Mouse (Mus musculus) right cerebral cortex, adult 2 months (tissue): ENCODE data around the gene Mcee.

Source experiments
- DNase-seq, 2 experiments: peaks; one replicate each; pipeline ENCODE4 v3.0.0; 2021 to 2022; ENCODE audit warnings: low spot score in 2 of 2

Gene Mcee

GRCm38 (mm10) chr7:64392122-64392818 is at the start of gene Mcee, which contains the start of gene Mphosph10:
TSS of gene Mcee (plus strand) at chr7:64392607.
TSS of gene Mphosph10 (minus strand) at chr7:64392268.
- peak; percentile 90 to 93 for DNase-seq

- DNase-seq = no peak
Measured at GRCm38 (mm10) chr7:64347813-64348212, 44.6 kb upstream of the Mcee start.

- DNase-seq = peak; percentile 54 to 73
Measured at GRCm38 (mm10) chr7:64349147-64349861, 43.1 kb upstream of the Mcee start.

GRCm38 (mm10) chr7:64351087-64351486 is 41.3 kb upstream of the Mcee start:
- peak; percentile 63 to 73 for DNase-seq

- DNase-seq = no peak
Measured at GRCm38 (mm10) chr7:64354206-64354605, 38.2 kb upstream of the Mcee start.

DNA sequence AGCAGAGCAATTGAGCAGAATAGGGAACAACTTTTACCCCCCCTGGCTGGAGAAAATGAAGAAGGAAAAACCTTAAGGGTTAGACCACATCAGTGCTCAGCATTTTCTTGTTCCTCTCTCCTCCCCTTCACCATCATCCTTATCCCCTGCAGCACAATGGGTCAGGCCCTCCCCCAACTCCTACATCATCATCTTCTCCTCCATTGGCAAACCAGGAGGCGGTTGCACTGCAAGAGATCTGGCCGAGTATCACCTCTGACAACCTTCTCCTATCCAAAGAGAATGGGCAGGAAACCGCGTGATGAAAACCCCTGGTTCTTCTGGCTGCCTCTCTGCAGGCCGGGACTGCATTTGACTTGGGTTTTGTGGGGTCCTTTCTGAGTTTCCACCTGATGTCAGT is 35.7 kb upstream of the Mcee start:
- no peak for DNase-seq

GRCm38 (mm10) chr7:64357405-64357804 is 35.0 kb upstream of the Mcee start:
- peak; percentile 37 to 54 for DNase-seq

GRCm38 (mm10) chr7:64358666-64359065 is 33.7 kb upstream of the Mcee start:
- DNase-seq = no peak

DNA sequence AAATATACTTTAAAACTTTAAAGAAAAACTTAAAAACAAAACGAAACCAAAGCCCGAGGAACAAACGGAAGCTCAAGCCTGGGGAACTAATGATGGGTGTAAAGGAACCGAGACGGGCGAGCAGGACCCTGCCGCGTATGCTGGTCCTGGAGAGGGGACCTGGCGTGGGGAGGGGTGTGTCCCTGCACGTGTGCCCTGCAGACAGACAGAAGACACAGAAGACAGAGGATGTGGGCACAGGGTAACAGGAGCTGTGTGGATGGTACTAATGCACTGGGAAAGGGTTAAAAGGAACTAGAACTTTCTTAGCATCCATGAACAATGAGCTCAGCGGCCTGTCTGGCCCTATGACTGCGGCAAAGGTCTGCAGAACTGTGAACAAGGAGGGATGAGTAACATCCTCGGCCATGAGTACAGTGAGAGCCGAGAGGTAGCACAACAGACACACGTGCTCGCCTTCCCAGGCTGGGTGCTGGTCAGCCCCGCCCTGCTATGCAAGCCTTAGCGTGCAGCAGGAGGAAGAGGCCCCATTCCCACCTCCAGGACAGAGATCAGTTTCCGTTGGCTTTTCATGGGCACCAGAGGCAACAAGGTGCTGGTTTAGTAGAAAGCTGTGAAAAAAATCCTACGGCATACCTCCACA is 32.3 kb upstream of the Mcee start:
- DNase-seq = no peak

- peak in 1 of 2 experiments; percentile 41 for DNase-seq
Measured at GRCm38 (mm10) chr7:64360586-64360945, 31.8 kb upstream of the Mcee start.

- DNase-seq = no peak
Measured at GRCm38 (mm10) chr7:64365863-64366262, 26.5 kb upstream of the Mcee start.

- no peak for DNase-seq
Measured at GRCm38 (mm10) chr7:64369841-64370240, 22.6 kb upstream of the Mcee start.

- no peak for DNase-seq
Measured at GRCm38 (mm10) chr7:64371940-64372878, 20.2 kb upstream of the Mcee start.

DNA sequence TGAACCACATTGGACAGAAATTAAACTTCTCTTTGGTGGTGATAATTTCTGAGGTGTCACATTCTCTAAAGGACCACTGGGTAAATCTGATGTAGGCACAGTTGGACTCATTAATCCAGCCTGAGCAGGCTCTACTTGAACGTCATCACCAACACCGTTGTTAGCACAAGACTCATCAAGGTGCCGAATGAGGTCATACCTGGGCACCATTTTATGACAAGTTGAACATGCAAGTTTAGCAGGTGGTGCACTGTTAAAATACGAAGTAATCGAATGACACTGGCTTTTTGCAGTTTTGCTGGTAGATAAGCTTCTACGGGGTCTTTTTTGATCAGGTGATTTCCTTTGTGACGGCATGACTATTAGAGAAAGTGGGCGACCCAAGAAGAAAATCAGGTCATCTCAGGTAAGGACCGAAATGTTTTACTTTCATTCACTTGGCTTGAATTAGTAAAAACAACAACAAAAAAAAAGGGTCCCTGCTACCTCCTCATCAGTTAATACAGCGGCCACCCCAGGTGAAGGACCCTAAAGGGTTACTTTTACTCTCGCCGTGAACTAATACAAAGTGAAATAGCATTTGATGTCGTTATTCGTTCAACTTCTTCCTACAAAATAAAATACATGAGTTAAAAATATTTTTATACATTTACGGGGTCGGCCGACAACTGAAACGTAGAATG is 19.1 kb upstream of the Mcee start:
- DNase-seq = no peak

DNA sequence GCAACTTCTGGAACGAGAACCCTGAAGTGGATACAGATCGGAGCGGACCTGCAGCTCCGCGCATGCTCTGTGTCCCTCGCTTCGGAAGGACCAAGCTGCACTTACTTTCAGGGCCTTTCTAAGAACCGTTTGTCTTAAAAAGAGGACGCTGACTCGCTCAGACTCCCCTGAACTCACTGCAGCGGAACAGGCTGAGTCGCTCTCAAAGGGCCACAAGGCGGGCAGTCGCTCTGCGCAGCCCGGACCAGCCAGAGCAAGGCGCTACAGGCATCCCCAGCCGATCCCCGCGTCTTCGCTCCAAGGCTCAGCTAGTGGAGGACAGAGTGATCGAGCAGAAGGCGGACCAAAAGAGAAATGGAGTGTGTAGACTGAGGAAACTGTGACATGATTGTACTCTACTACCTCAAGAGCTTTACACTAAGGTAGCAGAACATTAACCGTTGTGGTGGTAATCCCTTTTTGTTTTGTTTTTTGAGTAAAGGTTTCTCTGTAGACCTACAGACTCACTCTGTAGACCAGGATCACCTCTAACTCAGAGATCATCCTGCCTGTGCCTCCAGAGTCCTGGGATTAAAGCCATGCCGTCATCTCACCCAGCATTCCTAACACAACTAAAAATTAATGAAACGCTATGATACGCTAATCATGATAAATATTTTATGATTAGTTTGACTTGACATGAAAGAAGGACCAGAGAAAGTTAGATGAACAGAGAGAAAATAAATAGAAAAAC is 18.4 kb upstream of the Mcee start, which contains the start of gene Fan1:
Gene Fan1 (minus strand): TSS at position 266 of the 733 bp plus-strand sequence.
- DNase-seq = peak; percentile 90 to 91

DNA sequence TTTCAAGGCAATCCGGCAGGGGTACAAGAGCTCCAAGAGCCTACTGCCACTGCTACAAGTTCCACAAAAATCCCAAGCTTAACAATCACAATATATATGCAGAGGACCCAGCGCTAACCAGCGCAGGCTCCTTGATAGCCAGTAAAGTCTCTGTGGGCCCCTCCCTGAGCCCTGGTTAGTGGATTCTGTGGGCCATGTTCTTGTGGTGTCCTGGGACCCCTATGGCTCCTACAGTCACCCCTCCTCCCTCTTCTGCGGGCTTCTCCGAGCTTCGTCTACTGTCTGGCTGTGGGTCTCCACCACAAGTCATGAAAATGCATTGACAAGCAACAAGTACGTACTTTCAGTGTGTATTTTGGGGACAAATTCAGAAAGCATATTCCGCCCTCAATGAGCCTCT is 928 bp upstream of the Mcee start:
- no peak for DNase-seq

GRCm38 (mm10) chr7:64392819-64393151 is 378 bp downstream of the Mcee start:
- no peak for DNase-seq

DNA sequence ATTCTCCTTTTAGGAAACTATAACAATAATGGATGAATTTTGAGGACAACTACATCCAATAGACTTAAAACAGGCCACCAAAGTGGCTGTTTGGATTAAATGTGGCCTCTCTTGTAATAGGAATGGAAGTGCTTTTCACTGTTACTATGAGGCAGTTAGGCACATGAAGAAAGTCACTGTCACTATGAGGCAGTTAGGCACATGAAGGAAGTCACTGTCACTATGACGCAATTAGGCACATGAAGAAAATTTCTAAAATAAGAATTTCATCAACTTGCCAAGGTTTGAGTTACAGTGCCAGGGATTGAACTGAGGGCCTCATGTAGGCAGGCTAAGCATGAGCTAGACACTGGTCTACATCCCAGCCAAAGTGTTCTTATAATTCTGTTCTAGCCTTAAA is 8.3 kb downstream of the Mcee start:
- no peak for DNase-seq

DNA sequence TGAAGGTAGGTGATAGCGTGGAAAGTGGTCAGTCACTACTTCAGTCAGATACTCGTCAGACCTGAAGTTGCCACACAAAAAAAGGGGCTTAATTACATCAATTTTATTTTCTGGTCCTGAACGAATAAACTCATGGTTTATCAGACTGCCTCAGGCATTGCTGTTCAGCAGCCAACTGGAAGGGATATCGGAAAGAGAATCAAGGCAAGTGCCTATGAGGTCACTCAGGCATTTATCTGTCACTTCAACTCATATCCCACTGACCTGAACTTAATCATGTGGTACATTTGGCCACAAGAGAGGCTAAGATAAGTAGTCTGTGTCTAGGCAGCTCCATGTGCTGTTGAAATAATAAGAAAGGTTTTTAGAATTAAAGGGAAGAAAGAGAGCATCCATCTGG is 10.0 kb downstream of the Mcee start:
- DNase-seq = no peak

GRCm38 (mm10) chr7:64403989-64404388 is 11.6 kb downstream of the Mcee start:
- DNase-seq = no peak
